Mouse (Mus musculus) hindbrain, embryonic 10.5 days (tissue): ENCODE measurements at regions not wholly inside any gene's neighbourhood (a gene's known extent, or its start where the extent isn't known, plus 50 kb on each side); places are given as distances from the start of the nearest gene placed in this dataset.
A peak's percentile ranks its signal among the peaks of the same experiment; 100 is the strongest.
"Not testable (repeated sequence)": the region's sequence is repeated elsewhere in the genome, so short reads cannot be mapped to it uniquely, and the experiment has no call there.

ENCODE experiments used
- DNase-seq: peaks from one replicate; pipeline ENCODE4 v3.0.0-alpha.2; 2017; ENCODE audit warnings: low spot score
- H3K27ac ChIP-seq: fragments of 300-500 bp; sonication (generic); 2 replicates; pipeline ENCODE4 v1.5.1; 2016; ENCODE audit warnings: mild to moderate bottlenecking, moderate library complexity
- H3K27me3 ChIP-seq: fragments of 300-500 bp; sonication (generic); 2 replicates; pipeline ENCODE4 v1.6.1; 2016; ENCODE audit warnings: mild to moderate bottlenecking; ENCODE audit not compliant: poor library complexity, insufficient read depth, severe bottlenecking
- H3K36me3 ChIP-seq: fragments of 300-500 bp; sonication (generic); 2 replicates; pipeline ENCODE4 v1.6.1; 2016; ENCODE audit warnings: mild to moderate bottlenecking, moderate library complexity
- H3K4me1 ChIP-seq: fragments of 300-500 bp; sonication (generic); replicated peaks from 2 replicates; pipeline ENCODE4 v1.6.1; 2016; ENCODE audit warnings: mild to moderate bottlenecking
- H3K4me3 ChIP-seq: fragments of 300-500 bp; sonication (generic); 2 replicates; pipeline ENCODE4 v1.5.1; 2016; ENCODE audit warnings: mild to moderate bottlenecking, moderate library complexity
- H3K9me3 ChIP-seq: fragments of 300-500 bp; sonication (generic); 2 replicates; pipeline ENCODE4 v1.6.1; 2016; ENCODE audit warnings: mild to moderate bottlenecking, moderate library complexity
- WGBS: fragments of 180-500 bp; shearing (Covaris S2); methylation state at CpG from one replicate; pipeline ENCODE4 v1.1.7; 2016; 5-methylcytosine and 5-hydroxymethylcytosine counted together

DNA sequence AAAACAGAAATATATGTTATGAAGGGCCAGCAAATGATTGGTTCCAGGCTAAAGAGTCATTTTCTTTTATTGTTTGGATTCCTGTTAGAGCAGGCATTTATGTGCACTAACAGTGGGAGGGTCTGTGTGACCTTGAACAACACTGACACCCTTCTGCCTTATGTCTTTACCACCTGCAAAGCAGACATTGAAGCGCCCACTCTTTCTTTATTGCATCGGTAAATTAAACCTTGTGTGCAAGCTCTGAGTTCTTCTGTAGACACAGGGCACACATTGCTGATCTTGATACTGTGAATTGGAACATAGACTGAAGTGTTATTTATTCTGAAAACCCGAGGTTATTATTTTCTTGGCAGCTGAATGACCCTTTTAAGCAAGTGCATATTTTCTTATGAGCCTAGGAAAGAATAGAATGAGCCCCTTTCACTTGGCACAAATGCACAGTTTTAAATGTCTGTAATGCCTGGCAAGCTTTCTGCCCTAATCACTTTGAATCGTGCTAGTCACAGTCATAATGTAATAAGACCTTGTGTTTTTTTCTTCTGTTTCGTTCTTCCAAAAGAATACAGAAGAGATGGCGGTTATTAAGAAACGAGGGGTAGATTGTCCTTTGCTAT lies 125.1 kb upstream of the Cobl start:
- no peak for DNase-seq
- no peaks in the 10 kb centered on the region for H3K4me1 ChIP-seq
- 86% methylated on average over 7 of the region's 7 CpGs for WGBS

DNA sequence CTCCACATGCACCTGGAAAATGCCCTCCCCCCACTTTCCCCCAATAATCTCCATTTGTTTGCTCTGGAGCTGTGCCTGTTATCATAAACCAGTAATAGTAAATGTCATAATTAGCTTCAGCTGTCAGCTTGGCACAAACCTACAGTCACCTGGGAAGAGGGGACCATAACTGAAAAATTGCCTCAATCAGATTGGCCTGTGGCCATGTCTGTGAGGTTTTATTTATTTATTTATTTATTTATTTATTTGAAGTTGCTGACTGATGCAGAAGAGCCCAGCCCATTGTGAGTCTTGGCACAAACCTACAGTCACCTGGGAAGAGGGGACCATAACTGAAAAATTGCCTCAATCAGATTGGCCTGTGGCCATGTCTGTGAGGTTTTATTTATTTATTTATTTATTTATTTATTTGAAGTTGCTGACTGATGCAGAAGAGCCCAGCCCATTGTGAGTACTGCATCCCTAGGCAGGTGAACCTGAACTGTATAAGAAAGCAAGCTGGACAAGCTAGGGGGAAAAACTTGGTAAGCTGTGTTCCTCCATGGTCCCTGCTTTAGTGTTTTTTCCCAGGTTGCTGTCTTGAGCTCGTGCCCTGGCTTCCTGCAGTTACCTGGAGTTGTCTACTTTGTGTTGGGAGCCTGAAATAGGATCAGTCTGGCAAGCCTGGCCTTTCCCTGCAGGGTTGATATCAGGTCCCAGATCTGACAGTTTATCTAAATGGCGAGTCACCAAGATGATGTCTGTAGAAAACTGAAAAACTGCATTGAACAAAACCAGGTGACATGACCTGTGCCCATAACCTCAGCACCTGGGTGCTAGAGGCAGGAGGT lies 120.3 kb upstream of the Cobl start:
- not testable (repeated sequence) for H3K27ac ChIP-seq, H3K4me1 ChIP-seq, H3K9me3 ChIP-seq, DNase-seq, H3K4me3 ChIP-seq, H3K27me3 ChIP-seq, H3K36me3 ChIP-seq
- 76% methylated on average over 2 of the region's 2 CpGs for WGBS

More for the DNA sequence above, 125.1 kb upstream of the Cobl start:
- Histone ChIP-seq H3K4me3 (no peak overlapping the region), H3K9me3 (no peaks in the 10 kb centered on the region), H3K36me3 (no peaks in the 10 kb centered on the region), H3K27me3 (no peaks in the 10 kb centered on the region), H3K27ac (no peak overlapping the region)

DNA sequence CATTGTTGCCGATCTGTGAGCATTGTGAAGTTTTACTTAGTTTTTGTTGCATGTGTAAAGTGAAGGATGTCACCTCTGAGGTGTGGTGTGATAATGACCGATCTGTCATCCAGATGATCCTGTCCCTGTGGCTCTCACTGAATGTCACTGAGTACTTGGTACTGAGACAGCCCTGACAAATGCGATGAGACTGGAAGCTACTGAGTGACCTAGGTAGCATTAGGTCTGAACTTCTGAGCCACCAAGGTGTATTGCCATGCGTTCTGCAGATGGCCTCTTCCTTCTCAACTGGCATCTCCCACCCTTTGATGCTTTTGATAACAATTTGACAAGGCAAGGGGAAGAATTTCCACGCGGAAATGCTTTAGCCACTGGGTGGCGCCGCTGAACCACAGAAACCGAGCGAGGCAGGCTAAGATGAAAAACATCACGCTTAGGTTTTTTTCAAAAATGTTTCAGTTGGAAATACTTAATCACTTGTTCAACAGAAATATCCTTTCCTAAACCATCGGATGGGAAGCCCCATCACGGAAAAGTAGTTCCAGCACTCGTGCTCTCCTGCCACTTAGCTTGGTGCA lies 114.3 kb upstream of the Cobl start:
- H3K27me3 ChIP-seq = no peaks in the 10 kb centered on the region
- H3K4me3 ChIP-seq = no peak overlapping the region
- peak; percentile 57 for DNase-seq
- H3K27ac ChIP-seq = no peak overlapping the region
- WGBS = 42% methylated on average over 14 of the region's 14 CpGs
- no peaks in the 10 kb centered on the region for H3K36me3 ChIP-seq
- no peaks in the 10 kb centered on the region for H3K4me1 ChIP-seq
- no peaks in the 10 kb centered on the region for H3K9me3 ChIP-seq

DNA sequence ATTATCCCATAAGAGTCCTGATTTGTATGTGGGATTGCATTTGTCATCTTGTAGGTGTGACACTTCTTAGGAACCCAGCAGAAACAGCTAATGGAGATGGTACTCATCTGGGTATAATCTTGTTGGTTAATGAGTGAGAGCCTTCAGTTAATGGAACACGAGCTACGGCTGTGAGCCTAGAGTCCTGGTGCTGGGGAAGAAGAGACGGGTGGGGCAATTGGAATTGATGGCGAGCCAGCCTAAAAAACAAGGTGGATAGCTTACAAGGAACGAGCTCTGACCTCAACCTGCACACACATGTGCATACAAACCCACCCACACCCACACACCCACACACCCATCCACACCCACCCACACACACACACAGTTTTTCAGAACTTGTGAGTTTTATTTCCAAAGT lies 94.9 kb upstream of the Cobl start:
- Histone ChIP-seq H3K4me1 (peaks cover 9% of the 10 kb centered on the region; the same call in 1 of the 2 replicates), H3K4me3 (no peak overlapping the region), H3K27me3 (no peaks in the 10 kb centered on the region), H3K9me3 (no peaks in the 10 kb centered on the region), H3K27ac (no peak overlapping the region), H3K36me3 (no peaks in the 10 kb centered on the region)
- WGBS = 81% methylated on average over 5 of the region's 5 CpGs
- DNase-seq = no peak

DNA sequence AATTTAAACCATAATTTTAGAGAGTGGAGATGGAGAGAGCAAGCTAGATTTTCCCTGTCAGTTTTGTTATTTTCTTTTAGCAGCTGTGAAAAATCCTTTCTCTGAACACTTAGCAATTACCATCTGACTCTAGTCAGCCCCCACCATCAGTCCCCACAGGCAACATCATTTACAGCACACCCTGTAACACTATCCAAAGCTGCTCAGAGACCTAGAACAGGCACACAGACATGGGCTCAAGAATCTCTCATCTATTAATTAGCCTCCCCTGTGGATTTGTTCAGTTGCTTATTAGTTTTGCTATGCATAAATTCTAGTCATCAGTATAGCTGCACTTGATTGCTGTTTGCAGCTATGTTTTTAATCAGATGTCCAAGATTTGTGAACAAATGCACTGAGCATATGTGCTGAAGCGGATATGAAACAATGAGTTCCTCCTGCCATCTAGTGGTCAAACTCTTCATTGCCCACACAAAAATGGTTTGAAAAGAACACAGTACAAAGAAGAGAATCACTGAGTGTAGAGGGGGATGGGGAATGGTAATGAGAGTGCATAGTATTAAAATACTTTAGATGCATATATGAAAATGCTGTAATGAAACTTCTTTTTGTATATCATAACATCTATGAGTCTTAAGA lies 94.4 kb upstream of the Cobl start:
- Histone ChIP-seq H3K36me3 (no peaks in the 10 kb centered on the region), H3K27ac (no peak overlapping the region), H3K4me3 (no peak overlapping the region), H3K4me1 (peaks cover 9% of the 10 kb centered on the region; the same call in 1 of the 2 replicates), H3K9me3 (no peaks in the 10 kb centered on the region), H3K27me3 (no peaks in the 10 kb centered on the region)
- WGBS = 33% methylated on average over 1 of the region's 1 CpGs
- DNase-seq = no peak

DNA sequence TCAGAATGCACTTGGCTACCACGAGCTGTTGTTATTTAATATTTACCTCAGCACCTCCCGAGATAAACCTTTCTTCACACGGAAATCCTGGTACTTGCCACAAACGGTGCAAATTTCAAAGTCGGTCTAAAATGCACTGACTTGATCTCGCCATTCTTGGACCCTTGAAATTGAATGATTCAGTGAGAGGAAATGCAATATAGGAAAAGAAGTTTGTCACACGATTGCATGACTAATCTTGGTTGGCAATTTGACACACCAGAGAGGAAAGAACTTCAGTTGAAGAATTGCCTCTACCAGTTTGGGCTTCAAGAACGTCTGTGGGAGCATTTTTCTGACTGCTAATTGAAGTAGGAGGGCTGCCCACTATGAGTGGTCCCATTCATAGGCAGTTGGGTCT lies 93.4 kb upstream of the Cobl start:
- H3K36me3 ChIP-seq = no peaks in the 10 kb centered on the region
- DNase-seq = no peak
- no peak overlapping the region for H3K4me3 ChIP-seq
- H3K27ac ChIP-seq = no peak overlapping the region
- WGBS = 83% methylated on average over 8 of the region's 8 CpGs
- no peaks in the 10 kb centered on the region for H3K27me3 ChIP-seq
- no peaks in the 10 kb centered on the region for H3K9me3 ChIP-seq
- peaks cover 9% of the 10 kb centered on the region; the same call in 1 of the 2 replicates for H3K4me1 ChIP-seq

DNA sequence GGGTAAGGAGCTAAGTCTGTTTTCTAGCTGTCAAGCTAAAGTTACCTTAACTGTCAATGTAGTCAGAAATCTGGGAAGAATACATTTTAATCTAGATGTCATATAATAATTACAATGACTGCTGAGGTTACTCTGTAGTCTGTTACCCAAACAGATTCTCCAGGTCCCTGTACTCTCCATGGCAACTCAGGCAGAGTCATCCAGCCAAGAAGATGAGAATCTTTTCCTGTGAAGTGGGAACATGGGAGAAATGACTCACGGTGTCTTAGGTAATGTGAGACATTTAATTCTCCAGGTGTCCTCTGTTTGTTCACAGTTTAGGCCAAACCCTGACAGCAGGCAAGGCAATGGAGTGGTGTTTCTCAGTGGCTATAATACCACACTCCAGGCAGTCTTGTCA lies 81.0 kb upstream of the Cobl start:
- Histone ChIP-seq H3K27ac (no peak overlapping the region), H3K4me3 (no peak overlapping the region), H3K36me3 (no peaks in the 10 kb centered on the region), H3K4me1 (no peaks in the 10 kb centered on the region), H3K9me3 (no peaks in the 10 kb centered on the region), H3K27me3 (no peaks in the 10 kb centered on the region)
- WGBS = 87% methylated on average over 1 of the region's 1 CpGs
- no peak for DNase-seq

DNA sequence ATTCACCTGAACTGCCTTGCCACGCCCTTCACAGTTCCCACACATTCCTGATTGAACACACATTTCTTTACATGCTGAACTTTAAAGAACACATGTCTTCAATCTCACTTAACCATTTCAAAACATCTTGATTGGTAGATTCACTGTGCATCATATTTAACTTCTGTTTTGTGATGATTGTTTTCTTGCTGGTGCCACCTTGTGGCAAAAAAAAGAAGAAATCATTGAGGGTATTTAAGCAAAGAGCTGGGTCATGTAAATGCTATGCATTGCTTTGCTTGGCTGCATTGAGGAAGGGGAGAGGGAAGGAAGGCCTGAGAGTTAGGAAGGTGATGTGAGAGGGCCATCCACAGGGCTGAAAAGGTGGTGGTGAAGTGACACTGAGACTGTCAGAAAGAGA lies 78.3 kb upstream of the Cobl start:
- Histone ChIP-seq H3K27ac (no peak overlapping the region), H3K27me3 (no peaks in the 10 kb centered on the region), H3K36me3 (no peaks in the 10 kb centered on the region), H3K4me3 (no peak overlapping the region), H3K9me3 (no peaks in the 10 kb centered on the region), H3K4me1 (no peaks in the 10 kb centered on the region)
- DNase-seq = no peak
- 73% methylated on average over 1 of the region's 1 CpGs for WGBS

DNA sequence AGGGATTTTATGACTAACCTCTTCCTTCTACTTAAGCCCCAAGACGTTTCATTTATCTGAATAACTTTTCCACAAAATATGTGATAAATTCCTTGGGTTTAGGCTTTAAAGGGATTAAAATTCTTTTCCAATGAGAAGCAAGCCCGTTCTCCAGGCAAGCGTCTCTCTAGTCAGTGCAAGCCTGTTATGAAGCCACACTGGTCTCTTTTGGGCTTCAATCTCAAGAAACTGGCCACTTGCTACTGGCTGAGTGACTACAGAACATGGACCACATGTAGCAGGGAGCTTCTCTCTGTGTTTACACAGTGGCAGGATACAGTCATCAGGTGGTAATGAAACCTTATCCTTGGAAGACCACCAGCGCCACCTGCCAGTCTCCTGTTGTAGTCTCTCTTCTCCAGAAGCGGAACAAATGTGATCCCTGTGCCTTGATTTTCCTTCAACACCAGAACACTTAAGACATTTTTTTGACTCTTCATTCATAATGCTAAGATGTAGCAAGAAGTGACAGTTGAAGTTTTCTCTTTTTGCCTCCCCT lies 75.6 kb upstream of the Cobl start:
- no peaks in the 10 kb centered on the region for H3K27me3 ChIP-seq
- H3K36me3 ChIP-seq = no peaks in the 10 kb centered on the region
- H3K4me3 ChIP-seq = no peak overlapping the region
- 67% methylated on average over 5 of the region's 5 CpGs for WGBS
- DNase-seq = no peak
- H3K27ac ChIP-seq = no peak overlapping the region
- H3K4me1 ChIP-seq = peaks cover under 1% of the 10 kb centered on the region; the same call in 1 of the 2 replicates
- no peaks in the 10 kb centered on the region for H3K9me3 ChIP-seq

DNA sequence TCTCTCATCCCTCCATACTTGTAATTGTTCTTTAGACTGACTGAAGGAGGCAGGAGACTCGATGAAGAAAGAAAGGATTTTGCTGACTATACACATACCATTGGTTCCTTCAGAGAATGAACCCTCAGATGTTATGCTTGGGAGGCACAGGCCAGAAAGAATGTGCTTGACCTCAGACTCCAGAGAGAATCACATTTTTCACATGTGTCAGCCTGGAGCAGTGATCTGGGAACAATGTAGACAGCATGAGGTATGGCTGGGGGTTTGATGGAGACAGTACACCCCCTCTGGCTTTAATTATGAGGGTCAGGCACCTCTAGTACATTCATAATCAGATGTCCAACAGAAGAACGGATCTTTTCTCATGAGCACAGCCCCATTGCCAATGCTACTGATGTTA lies 70.3 kb upstream of the Cobl start:
- H3K4me3 ChIP-seq = no peak overlapping the region
- no peaks in the 10 kb centered on the region for H3K36me3 ChIP-seq
- 26% methylated on average over 2 of the region's 2 CpGs for WGBS
- H3K4me1 ChIP-seq = peaks cover 17% of the 10 kb centered on the region
- H3K27ac ChIP-seq = no peak overlapping the region
- no peaks in the 10 kb centered on the region for H3K9me3 ChIP-seq
- no peaks in the 10 kb centered on the region for H3K27me3 ChIP-seq
- peak; percentile 34 for DNase-seq

DNA sequence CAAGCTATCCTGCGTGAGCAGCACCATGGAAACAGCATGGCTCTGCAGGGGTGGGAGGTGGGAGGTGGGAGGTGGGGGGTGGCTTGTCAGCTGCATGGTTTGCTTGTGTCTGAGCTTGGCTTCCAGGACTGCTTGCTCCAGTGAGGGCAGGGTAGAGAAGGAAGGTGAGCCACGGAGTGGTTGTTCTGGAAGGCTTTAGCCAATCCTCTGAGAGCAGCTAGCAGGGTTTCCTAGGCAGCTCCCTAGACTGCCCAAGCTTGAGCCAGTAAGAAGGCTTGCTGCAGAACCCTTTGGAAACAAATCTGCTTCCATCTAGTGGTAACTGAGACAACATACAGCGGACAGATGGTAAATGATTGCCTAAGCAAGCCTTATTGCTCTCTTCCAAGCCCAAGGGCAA lies 67.5 kb upstream of the Cobl start:
- WGBS = 10% methylated on average over 3 of the region's 3 CpGs
- Histone ChIP-seq H3K27ac (peak overlapping the region; percentile 66), H3K36me3 (no peaks in the 10 kb centered on the region)

DNA sequence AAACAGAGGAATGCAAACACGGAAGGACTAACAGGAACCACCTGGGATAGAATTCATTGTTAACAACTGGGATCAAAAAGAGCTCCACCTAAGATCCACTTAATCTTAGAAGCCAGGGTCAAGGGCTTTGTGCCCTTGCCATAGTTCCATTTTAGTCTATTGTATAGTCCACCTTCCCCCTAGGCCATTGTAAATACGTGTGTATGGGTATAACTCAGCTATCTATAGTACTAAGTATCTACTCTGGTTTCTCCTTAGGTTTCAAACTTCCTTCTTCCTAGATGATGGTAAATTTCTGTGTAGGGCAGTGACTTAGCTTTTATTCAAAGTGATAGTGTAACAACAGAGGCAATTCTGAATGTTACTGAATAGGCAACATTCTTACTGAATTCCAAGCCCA lies 57.3 kb upstream of the Cobl start:
- 80% methylated on average over 2 of the region's 2 CpGs for WGBS
- H3K9me3 ChIP-seq, H3K36me3 ChIP-seq, H3K27ac ChIP-seq, DNase-seq, H3K4me3 ChIP-seq, H3K4me1 ChIP-seq, H3K27me3 ChIP-seq: not testable (repeated sequence)

More for the DNA sequence above, 67.5 kb upstream of the Cobl start:
- Histone ChIP-seq H3K4me3 (no peak overlapping the region), H3K4me1 (peaks cover 22% of the 10 kb centered on the region), H3K27me3 (no peaks in the 10 kb centered on the region), H3K9me3 (no peaks in the 10 kb centered on the region)
- DNase-seq = peak; percentile 61

DNA sequence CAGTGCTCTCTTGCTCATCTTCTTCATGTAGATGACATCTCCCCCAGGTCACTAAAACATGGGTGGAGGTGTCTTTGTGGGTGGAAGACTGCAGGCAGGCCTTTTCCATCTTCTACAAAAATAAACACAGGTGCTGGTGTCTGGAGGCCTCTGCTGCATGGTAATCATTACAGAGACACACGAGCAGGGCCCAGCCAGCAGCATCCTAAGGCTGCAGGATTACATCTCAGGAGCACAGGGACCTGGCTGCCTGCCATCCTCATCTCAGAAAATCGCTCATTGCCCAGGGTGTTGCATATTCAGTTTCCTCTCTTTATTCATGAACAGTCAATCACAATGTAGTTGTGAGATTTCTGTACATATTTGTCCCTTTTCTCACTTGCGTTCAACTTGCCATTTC lies 56.5 kb upstream of the Cobl start:
- Histone ChIP-seq H3K4me3 (no peak overlapping the region), H3K27ac (no peak overlapping the region), H3K9me3 (no peaks in the 10 kb centered on the region), H3K4me1 (no peaks in the 10 kb centered on the region), H3K36me3 (no peaks in the 10 kb centered on the region), H3K27me3 (no peaks in the 10 kb centered on the region)
- no peak for DNase-seq
- 77% methylated on average over 3 of the region's 3 CpGs for WGBS
